Mouse (Mus musculus) NIH3T3 (cell line): ENCODE data around the gene Nfix.

Source experiments
- DNase-seq: peaks from one replicate; pipeline ENCODE4 v3.0.0-alpha.2; 2012; ENCODE audit warnings: low read depth

Nfix gene

DNA sequence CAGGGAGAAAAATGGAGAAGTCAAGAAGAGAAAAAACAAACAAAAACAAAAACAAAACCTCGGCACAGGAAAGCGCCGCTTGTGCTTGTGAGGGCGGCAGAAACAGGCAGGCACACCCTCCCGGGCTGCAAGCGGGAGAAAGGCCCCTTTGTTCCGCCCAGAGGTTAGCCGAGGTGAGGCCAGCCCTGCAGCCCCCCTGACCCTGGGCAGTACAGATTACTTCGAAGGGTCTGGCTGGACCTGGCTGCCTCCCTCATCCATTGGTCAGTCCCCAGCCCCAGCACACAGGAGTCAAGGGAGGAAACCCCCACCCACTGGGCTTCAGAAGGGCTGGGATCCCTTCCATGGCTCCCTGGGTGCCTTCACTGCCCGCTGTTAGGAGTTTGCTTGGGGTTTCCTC lies 61.9 kb downstream of the Nfix start:
- no peak for DNase-seq

DNA sequence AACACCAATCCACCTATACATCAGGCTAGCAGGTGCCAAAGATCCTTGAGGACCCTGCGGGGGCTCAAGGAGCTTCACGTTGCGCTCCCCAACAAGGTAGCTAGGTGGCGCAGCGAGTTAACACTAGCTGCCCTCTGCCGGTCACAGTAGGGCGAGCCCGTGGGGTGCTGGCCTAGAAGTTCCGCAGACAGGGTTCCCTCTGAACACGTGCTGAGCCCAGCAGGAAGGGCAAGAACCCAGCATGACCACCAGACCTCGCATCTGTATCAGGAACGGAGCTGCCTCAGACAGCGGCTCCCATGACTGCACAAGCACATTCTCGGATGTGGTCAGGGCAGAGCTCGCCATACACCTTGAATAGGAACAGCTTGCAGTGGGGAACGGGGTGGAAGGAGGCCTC lies 62.5 kb downstream of the Nfix start:
- DNase-seq: peak; percentile 88

- peak; percentile 55 for DNase-seq
These were observed 63.6 kb downstream of the Nfix start for GRCm38 (mm10) chr8:84736521-84736920.

GRCm38 (mm10) chr8:84735597-84735996 lies 64.5 kb downstream of the Nfix start:
- no peak for DNase-seq

DNA sequence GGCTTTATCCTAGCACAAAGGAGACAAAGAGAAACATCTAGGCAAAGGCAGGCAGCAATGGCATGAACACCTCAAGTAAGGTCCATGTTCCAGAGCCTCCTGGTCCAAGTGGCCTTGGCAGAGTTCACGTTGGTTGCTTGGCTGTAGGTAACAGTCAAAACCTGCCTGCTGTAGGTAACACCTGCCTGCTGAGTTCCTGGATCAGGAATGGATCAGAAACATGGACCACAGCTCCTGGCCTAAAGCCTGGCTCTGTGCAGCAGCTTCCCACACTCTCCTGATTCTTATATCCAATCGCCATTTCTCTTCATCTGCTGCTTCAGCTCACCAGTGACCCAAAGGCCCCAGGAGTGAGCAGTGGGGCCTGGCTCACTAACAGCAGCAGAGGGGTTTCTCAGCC lies 65.5 kb downstream of the Nfix start:
- DNase-seq: no peak

DNA sequence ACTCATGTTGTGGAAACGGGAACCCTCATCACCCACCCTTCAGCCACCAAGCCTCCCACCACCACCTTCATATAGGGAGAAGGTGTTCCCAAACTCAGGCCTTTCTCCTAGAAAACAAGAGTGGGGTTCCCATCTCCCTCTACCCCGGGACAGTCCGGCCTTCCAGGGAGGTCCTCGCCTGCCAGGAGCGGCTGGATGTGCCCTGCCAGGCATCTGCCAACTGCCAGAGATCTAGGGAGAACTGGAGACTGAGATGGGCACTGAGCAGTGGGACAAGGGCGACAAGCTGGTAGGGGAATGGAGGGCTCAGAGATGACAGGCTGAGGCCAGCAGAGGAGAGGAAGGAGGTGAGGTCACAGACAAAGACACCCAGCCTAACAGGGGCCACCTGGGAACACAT lies 66.2 kb downstream of the Nfix start:
- no peak for DNase-seq

- DNase-seq: no peak
These were observed 67.1 kb downstream of the Nfix start for GRCm38 (mm10) chr8:84732996-84733395.

- peak; percentile 69 for DNase-seq
These were observed 67.6 kb downstream of the Nfix start for GRCm38 (mm10) chr8:84732545-84732944.

DNA sequence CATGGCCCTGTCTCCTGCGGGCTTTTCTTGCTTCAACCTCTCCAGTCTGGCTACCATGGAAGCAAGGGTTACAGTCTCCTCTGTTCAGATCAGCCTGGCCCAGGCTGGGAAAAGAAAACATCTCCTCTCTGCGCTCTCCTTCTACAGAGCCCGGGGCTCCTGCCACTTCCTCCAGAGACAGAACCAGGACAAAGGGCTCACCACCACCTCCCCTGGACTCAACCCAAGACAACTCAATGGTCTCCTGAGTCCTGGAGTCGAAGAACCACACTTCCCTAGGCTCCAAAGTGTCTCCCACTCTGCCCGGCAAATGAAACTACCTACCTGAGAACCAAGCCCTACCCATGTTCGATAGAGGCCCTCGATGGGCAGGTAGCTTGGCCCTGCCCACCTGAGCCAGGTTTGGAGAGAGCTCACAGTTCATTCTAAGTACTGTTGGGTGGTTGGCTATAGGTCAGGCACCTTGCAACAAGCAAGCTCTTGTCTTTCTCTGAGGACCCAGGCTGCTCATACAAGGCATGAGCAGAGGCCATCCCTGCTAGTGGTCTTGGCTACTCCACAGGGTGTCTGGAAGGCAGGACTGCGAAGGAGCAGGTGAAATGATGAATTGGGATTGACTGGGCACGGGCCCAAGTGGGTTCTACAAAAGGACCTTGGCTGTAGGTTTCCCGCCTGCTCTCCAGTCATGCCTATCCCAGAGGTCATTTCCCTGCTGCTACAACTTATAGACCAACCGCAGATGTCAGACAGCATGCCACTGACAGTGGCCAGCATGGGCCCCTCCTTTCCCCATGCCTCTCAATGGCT lies 68.6 kb downstream of the Nfix start:
- DNase-seq: peak; percentile 46

DNA sequence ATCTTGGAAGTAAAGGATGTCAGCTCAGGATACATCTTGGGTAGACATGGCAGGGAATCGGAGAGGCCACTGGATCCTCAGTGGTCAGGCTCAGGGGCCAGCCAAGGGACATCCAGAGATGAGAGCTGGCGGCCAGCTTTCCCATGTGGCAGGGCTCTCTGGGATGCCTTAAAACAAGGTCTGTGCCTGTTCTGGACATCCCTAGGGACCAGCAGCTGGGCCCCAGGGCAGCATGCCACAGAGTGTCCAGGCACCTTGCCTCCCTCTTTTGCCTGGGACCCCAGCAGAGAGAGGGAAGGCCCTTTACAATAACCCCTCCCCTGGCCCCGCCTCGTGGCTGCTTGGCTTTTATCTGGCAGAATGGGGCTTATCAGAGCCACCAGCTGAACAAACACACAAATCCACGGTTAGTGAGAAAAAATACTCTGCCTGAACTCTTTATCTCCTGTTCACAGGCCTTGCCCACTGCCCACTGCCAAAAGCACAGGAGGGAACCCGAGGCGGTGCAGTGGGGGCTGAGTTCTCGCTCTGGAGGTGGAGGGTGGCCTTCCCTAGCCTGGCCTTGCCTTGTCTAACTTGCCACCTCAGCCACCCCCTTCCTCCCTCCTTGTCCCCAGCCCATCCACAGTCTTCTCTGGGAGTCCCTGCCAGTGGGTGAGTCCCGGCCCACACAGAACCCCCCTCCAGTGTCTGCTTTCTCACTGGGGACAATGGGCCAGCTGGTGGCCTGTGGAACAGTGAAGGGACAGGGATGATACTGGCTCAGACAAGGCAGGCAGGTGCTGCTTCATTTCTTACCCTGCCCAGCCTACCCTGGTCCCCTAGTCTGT lies 69.4 kb downstream of the Nfix start:
- no peak for DNase-seq

DNA sequence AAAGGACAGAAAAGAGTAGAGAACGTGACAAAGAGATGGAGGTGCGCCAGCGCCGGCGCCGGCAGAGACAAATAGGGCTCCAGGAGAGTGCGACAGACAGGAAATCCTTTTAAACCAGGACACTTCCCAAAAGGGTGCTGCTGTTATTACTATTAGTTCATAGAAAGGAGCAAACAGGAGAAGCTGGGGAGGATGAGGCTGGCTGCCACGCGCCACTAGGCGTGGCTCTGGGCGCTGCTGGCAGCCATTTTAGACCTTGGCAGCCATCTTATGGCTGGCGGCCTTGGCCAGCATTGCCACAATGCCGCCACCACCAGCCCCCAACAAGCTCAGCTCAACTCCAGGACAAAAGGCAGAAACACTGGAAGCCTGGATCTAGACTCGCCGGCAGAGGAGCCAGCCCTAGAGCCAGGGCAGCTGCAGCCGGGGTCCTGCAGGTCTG lies 70.2 kb downstream of the Nfix start:
- DNase-seq: no peak

DNA sequence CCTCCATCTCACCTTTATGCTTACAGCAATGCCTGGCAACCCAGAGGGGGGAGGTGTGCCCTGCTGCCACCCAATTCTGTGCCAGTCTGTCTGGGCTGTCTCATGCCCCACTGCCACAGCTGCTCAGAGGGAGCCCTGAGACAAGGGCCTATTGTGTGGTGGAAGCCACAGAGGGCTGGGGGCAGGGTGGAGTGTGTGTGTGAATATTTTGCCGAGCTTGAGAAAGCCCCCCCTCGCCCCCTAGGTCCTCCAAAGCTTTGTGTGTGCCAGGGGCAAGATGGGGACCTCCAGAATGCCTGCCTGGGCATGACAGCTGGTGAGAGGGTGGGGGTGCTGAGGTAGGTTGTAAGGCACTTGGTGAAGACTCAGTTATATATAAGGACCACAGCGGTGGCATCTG lies 71.7 kb downstream of the Nfix start:
- no peak for DNase-seq

GRCm38 (mm10) chr8:84725941-84726259 lies 74.2 kb downstream of the Nfix start:
- peak; percentile 76 for DNase-seq

GRCm38 (mm10) chr8:84725246-84725940 lies 74.8 kb downstream of the Nfix start:
- DNase-seq: no peak

DNA sequence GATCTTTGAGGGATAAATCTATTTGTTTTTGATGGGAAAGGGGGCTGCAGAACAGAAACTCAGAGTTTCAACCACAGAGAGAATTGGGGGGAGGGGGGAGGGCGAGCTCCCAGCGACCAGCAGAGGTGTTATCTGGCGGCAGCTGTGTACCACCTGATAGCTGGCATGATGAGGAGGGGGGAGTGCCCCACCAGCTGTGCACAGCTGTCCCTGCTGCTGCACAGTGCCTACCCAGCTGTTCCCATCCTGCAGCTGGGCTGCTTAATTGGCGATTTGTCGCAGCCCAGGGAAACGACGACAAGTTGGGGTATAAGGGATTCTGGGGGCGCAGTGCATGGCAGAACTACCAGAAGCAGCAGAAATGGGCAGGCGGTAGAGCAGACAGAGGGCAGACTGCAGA lies 75.5 kb downstream of the Nfix start:
- no peak for DNase-seq

GRCm38 (mm10) chr8:84723571-84723900 lies 76.6 kb downstream of the Nfix start:
- no peak for DNase-seq

GRCm38 (mm10) chr8:84722850-84723570 lies 77.1 kb downstream of the Nfix start, which contains the start of gene G430095P16Rik:
Gene G430095P16Rik, plus strand, starts transcription at chr8:84723007.
- DNase-seq: peak; percentile 96

GRCm38 (mm10) chr8:84722530-84722849 lies 77.7 kb downstream of the Nfix start:
- DNase-seq: no peak

GRCm38 (mm10) chr8:84718959-84719690 lies 81.0 kb downstream of the Nfix start:
- no peak for DNase-seq

DNA sequence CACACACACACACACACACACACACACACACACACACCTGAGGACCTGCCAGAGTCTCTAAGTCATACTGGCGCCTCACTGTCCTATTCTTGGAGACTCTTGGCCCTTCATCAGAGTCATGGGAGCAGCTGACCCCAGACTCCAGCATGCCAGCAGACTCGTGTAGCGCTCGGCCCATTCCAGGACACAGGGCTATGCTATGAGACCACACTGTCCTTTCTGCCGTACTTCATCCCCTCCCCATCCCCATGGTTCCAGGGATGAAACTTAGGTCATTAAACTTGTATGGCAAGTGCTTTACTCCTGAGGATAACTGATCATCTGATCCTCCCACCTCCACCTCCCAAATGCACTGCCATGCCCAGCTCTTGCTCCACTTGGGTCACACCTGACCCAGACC lies 81.7 kb downstream of the Nfix start:
- DNase-seq: no peak

GRCm38 (mm10) chr8:84716790-84717189 lies 83.4 kb downstream of the Nfix start:
- DNase-seq: no peak
